Mouse (Mus musculus): ENCODE data around the gene Chst15. TPM values are rescaled to one million over a fixed set of nuclear protein-coding genes. Genes with fewer than 3 reads are reported as not detected.

The Chst15 gene
- polyA plus RNA-seq, 1 experiment, result 1.8 TPM

DNA sequence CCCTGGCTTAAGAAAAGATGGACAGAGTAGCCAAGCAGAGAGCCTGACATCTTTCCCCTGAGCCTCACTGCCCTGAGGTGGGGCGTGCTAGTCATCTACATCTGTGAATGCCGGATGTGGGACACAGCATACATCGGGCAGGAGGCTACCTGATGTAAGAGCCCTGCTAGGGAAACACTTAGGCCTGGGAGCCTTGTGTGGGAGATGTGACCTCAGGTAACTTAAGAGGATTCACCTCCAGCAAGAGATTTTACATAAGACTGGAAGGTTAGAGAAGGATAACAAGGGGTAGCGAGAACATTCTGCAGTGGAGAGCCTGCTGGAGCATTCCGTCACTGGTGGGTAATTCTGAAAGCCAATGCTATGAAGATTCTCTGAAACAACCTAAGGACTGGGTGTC, 69.9 kb downstream of the Chst15 start:
- Histone ChIP-seq H3K4me1 (ENCODE audit: control insufficient read depth, insufficient read depth, low read length) (peaks cover 13% of the 10 kb centered on the region), H3K27ac (ENCODE audit: control insufficient read depth, insufficient read depth, low read depth, low read length) (no peak overlapping the region)

DNA sequence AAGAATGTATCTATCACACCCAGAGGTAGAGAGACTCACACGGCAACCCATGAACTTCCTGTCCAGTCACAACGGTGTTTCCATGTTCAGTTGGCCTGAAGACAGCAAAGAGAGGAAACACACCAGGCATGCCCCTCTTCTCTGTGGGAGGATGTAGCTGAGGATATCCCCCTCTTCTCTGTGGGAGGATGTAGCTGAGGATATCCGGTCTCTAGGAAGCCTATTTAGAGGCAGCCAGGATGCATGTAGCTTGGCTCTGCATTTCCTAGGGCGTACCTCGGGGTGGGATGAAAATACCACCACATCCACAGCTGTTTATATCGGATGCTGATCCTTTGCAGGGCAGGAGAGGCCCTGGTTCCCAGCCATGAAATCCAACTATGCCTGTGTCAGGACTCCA, 71.3 kb downstream of the Chst15 start:
- Histone ChIP-seq H3K27me3 (ENCODE audit: control insufficient read depth, insufficient read depth, low read length) (no peaks in the 10 kb centered on the region), H3K4me1 (ENCODE audit: control insufficient read depth, insufficient read depth, low read length) (peaks cover 13% of the 10 kb centered on the region), H3K36me3 (ENCODE audit: control insufficient read depth, insufficient read depth, low read length) (no peaks in the 10 kb centered on the region), H3K27ac (ENCODE audit: control insufficient read depth, insufficient read depth, low read depth, low read length) (no peak overlapping the region), H3K4me3 (ENCODE audit: control insufficient read depth, low read depth, low read length) (no peak overlapping the region)
- no peak for TF ChIP-seq CTCF (IDR thresholded peaks at IDR 0.05; ENCODE audit: control insufficient read depth, insufficient read depth, insufficient replicate concordance, low read depth, low read length)
- no peak for TF ChIP-seq POLR2A (IDR thresholded peaks at IDR 0.05; ENCODE audit: control insufficient read depth, low read depth, low read length)

More for the DNA sequence above, 69.9 kb downstream of the Chst15 start:
- Histone ChIP-seq H3K36me3 (ENCODE audit: control insufficient read depth, insufficient read depth, low read length) (no peaks in the 10 kb centered on the region), H3K4me3 (ENCODE audit: control insufficient read depth, low read depth, low read length) (no peak overlapping the region), H3K27me3 (ENCODE audit: control insufficient read depth, insufficient read depth, low read length) (no peaks in the 10 kb centered on the region)
- TF ChIP-seq POLR2A (IDR thresholded peaks at IDR 0.05; ENCODE audit: control insufficient read depth, low read depth, low read length) (no peak), CTCF (IDR thresholded peaks at IDR 0.05; ENCODE audit: control insufficient read depth, insufficient read depth, insufficient replicate concordance, low read depth, low read length) (no peak)

DNA sequence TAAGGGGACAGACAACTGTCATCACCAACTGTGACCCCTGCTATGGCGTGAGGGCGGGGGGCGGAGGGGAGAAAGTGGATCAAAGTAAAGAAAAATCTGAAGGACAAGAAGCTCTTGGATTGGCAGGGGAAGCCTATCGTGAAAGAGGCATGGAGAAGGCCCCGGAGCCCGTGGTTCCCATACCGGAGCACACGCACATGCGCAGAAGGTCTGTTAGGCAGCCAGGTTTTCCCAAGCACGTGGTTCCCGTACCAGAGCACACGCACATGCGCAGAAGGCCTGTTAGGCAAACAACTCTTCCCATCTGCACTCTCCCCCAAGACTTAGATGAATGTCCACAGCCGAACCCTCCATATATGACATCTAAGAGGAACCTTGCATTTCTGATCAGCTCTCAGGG, 72.4 kb downstream of the Chst15 start:
- peak; percentile 92 for TF ChIP-seq POLR2A (IDR thresholded peaks at IDR 0.05; ENCODE audit: control insufficient read depth, low read depth, low read length)
- TF ChIP-seq CTCF (IDR thresholded peaks at IDR 0.05; ENCODE audit: control insufficient read depth, insufficient read depth, insufficient replicate concordance, low read depth, low read length), result no peak
- Histone ChIP-seq H3K27ac (ENCODE audit: control insufficient read depth, insufficient read depth, low read depth, low read length) (peak overlapping the region; percentile 73), H3K4me3 (ENCODE audit: control insufficient read depth, low read depth, low read length) (peak overlapping the region; percentile 80), H3K27me3 (ENCODE audit: control insufficient read depth, insufficient read depth, low read length) (no peaks in the 10 kb centered on the region), H3K36me3 (ENCODE audit: control insufficient read depth, insufficient read depth, low read length) (no peaks in the 10 kb centered on the region), H3K4me1 (ENCODE audit: control insufficient read depth, insufficient read depth, low read length) (peaks cover 13% of the 10 kb centered on the region)

DNA sequence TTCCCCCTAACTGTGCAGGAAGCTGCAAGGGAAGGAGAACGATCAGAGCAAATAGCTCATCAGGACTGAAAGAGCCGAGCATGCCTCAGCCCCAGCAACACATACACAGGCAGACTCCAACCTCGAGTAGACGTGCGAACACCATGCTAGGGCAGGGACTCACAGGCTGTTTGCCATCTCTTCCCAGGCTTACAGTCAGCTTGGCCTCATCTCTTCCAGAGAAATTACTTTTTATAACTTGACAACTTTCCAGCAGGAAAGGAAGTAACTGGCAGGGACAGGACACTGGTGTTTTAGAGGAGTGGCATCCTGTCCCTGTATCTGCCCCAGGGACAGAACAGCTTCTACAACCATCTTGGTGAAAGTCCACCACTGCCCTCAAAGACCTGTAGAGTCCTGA, 73.8 kb downstream of the Chst15 start:
- TF ChIP-seq POLR2A (IDR thresholded peaks at IDR 0.05; ENCODE audit: control insufficient read depth, low read depth, low read length) (no peak), CTCF (IDR thresholded peaks at IDR 0.05; ENCODE audit: control insufficient read depth, insufficient read depth, insufficient replicate concordance, low read depth, low read length) (no peak)
- Histone ChIP-seq H3K27ac (ENCODE audit: control insufficient read depth, insufficient read depth, low read depth, low read length) (no peak overlapping the region), H3K27me3 (ENCODE audit: control insufficient read depth, insufficient read depth, low read length) (no peaks in the 10 kb centered on the region), H3K4me1 (ENCODE audit: control insufficient read depth, insufficient read depth, low read length) (peaks cover 13% of the 10 kb centered on the region), H3K4me3 (ENCODE audit: control insufficient read depth, low read depth, low read length) (no peak overlapping the region), H3K36me3 (ENCODE audit: control insufficient read depth, insufficient read depth, low read length) (no peaks in the 10 kb centered on the region)

DNA sequence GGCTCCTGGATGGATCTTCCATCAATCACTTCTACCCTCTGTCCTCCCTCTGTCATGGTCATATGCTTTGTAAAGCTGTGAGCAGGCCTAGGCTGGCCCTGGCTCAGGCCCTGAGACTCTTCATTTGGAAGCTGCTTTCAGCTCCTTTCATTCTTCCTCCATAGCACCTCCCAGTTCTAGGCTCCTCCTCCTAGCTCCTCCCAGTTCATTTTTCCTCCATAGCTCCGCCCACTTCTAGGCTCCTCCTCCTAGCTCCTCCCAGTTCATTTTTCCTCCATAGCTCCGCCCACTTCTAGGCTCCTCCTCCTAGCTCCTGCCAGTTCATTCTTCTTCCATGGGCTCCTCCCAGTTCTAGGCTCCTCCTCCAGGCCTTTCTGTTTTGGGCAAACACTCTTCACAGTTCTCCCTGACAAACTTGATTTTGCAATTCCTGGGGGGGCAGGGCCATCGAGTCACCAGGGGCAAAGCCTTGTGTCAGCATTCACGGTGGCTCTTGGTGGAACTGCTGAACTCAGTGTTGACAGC, 74.3 kb downstream of the Chst15 start:
- H3K4me1 ChIP-seq (ENCODE audit: control insufficient read depth, insufficient read depth, low read length), result peaks cover 13% of the 10 kb centered on the region
- no peak for TF ChIP-seq CTCF (IDR thresholded peaks at IDR 0.05; ENCODE audit: control insufficient read depth, insufficient read depth, insufficient replicate concordance, low read depth, low read length)
- no peak overlapping the region for H3K4me3 ChIP-seq (ENCODE audit: control insufficient read depth, low read depth, low read length)
- H3K27me3 ChIP-seq (ENCODE audit: control insufficient read depth, insufficient read depth, low read length), result no peaks in the 10 kb centered on the region
- H3K36me3 ChIP-seq (ENCODE audit: control insufficient read depth, insufficient read depth, low read length), result no peaks in the 10 kb centered on the region
- H3K27ac ChIP-seq (ENCODE audit: control insufficient read depth, insufficient read depth, low read depth, low read length), result no peak overlapping the region

DNA sequence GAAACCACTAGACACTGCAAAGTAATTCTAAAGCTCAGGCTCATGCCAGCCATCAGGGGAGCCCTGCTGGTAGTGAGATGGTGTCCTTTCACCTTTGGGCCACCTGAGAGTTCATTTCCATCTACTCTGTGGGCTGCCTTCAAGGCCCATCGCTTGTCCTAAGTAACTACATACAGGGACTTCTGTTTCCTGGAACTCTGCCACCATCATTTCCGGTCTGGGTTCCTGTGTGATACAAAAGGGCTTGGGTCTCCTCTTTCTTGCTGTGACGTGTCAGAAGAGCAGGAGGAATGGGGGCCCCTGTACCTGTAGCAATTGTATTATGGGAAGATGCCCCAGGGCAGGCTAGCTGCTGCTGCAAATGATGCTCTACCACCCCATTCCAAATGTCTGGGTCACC, 78.1 kb downstream of the Chst15 start:
- TF ChIP-seq POLR2A (IDR thresholded peaks at IDR 0.05; ENCODE audit: control insufficient read depth, low read depth, low read length) (no peak), CTCF (IDR thresholded peaks at IDR 0.05; ENCODE audit: control insufficient read depth, insufficient read depth, insufficient replicate concordance, low read depth, low read length) (no peak)
- Histone ChIP-seq H3K27me3 (ENCODE audit: control insufficient read depth, insufficient read depth, low read length) (no peaks in the 10 kb centered on the region), H3K27ac (ENCODE audit: control insufficient read depth, insufficient read depth, low read depth, low read length) (no peak overlapping the region), H3K4me1 (ENCODE audit: control insufficient read depth, insufficient read depth, low read length) (peaks cover 2% of the 10 kb centered on the region), H3K4me3 (ENCODE audit: control insufficient read depth, low read depth, low read length) (no peak overlapping the region), H3K36me3 (ENCODE audit: control insufficient read depth, insufficient read depth, low read length) (no peaks in the 10 kb centered on the region)

DNA sequence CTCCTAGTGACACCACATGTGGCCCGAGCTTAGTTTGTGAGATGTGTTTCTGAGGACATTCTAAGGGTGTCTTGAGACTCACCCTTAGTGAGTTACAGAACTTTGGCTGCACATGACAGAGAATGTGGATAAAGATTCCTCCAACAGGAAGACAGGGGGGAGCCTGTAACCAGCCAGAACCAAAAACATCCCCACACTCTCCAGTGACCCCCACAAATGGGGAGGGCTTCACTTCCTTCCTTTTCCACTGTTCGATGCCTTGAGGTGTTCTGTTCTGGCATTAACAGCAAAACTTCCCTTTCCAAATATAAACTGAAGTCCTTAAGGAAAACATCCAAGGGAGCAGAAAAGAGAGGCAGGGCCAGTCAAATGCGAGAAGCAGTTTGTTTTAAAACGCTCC, 79.8 kb downstream of the Chst15 start:
- no peaks in the 10 kb centered on the region for H3K27me3 ChIP-seq (ENCODE audit: control insufficient read depth, insufficient read depth, low read length)
- TF ChIP-seq CTCF (IDR thresholded peaks at IDR 0.05; ENCODE audit: control insufficient read depth, insufficient read depth, insufficient replicate concordance, low read depth, low read length) (no peak), POLR2A (IDR thresholded peaks at IDR 0.05; ENCODE audit: control insufficient read depth, low read depth, low read length) (no peak)
- no peaks in the 10 kb centered on the region; the same call in 1 of the 2 replicates for H3K4me1 ChIP-seq (ENCODE audit: control insufficient read depth, insufficient read depth, low read length)
- H3K4me3 ChIP-seq (ENCODE audit: control insufficient read depth, low read depth, low read length), result no peak overlapping the region
- no peak overlapping the region for H3K27ac ChIP-seq (ENCODE audit: control insufficient read depth, insufficient read depth, low read depth, low read length)
- no peaks in the 10 kb centered on the region for H3K36me3 ChIP-seq (ENCODE audit: control insufficient read depth, insufficient read depth, low read length)

DNA sequence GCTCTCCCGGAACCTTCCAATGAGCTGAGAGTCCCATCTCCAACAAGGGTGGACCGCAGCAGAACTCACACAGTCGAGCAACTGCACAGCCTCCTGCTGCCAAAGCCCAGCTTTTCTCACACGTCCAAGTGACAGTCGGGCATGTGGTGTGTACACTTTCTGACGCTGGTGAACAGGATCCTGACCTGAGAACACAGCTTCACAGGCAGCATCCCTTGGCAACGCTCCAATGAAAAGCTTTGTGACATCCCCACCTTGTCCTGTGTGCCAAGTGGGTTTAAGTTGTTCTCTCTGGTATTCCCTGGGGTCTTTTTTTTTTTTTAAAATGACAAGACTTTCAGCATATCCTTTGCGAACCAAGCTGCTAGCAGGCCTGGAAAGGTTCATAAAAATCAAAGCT, 80.2 kb downstream of the Chst15 start:
- Histone ChIP-seq H3K4me1 (ENCODE audit: control insufficient read depth, insufficient read depth, low read length) (no peaks in the 10 kb centered on the region; the same call in 1 of the 2 replicates), H3K27me3 (ENCODE audit: control insufficient read depth, insufficient read depth, low read length) (no peaks in the 10 kb centered on the region), H3K4me3 (ENCODE audit: control insufficient read depth, low read depth, low read length) (no peak overlapping the region), H3K36me3 (ENCODE audit: control insufficient read depth, insufficient read depth, low read length) (no peaks in the 10 kb centered on the region), H3K27ac (ENCODE audit: control insufficient read depth, insufficient read depth, low read depth, low read length) (no peak overlapping the region)
- no peak for TF ChIP-seq POLR2A (IDR thresholded peaks at IDR 0.05; ENCODE audit: control insufficient read depth, low read depth, low read length)
- no peak for TF ChIP-seq CTCF (IDR thresholded peaks at IDR 0.05; ENCODE audit: control insufficient read depth, insufficient read depth, insufficient replicate concordance, low read depth, low read length)
